Mouse (Mus musculus) midbrain, embryonic 14.5 days (tissue): ENCODE results near the gene Wdr31. TPM values are rescaled to one million over a fixed set of nuclear protein-coding genes. Genes with fewer than 3 reads are reported as not detected.
A peak's percentile ranks its signal among the peaks of the same experiment; 100 is the strongest.

Source experiments
- ATAC-seq: fragments of 200-750 bp; cut with Nextera tagmentation; 2 replicates; pipeline ENCODE4 v1.8.0; 2017; ENCODE audit warnings: moderate number of reproducible peaks, moderate library complexity; ENCODE audit not compliant: low FRiP score, low TSS enrichment
- DNase-seq: peaks from one replicate; pipeline ENCODE4 v3.0.0-alpha.2; 2015
- H3K27ac ChIP-seq: fragments of 300-500 bp; sonication (generic); replicated peaks from 2 replicates; pipeline ENCODE4 v1.5.1; 2014; ENCODE audit warnings: mild to moderate bottlenecking, low read depth, low read length, moderate library complexity
- H3K27me3 ChIP-seq: fragments of 300-500 bp; sonication (generic); 2 replicates; pipeline ENCODE4 v1.6.1; 2014; ENCODE audit warnings: low read length, control low read depth, mixed read lengths; ENCODE audit not compliant: control insufficient read depth, insufficient read depth
- H3K36me3 ChIP-seq: fragments of 300-500 bp; sonication (generic); 2 replicates; pipeline ENCODE4 v1.6.1; 2014; ENCODE audit warnings: low read length, control low read depth; ENCODE audit not compliant: control insufficient read depth, insufficient read depth
- H3K4me1 ChIP-seq: fragments of 300-500 bp; sonication (generic); 2 replicates; pipeline ENCODE4 v1.6.1; 2014; ENCODE audit warnings: mild to moderate bottlenecking, antibody characterized with exemption, low read length, control low read depth; ENCODE audit not compliant: control insufficient read depth, insufficient read depth
- H3K4me2 ChIP-seq: fragments of 300-500 bp; sonication (generic); 2 replicates; pipeline ENCODE4 v1.6.1; 2014; ENCODE audit warnings: mild to moderate bottlenecking, low read length, moderate library complexity
- H3K4me3 ChIP-seq: fragments of 300-500 bp; sonication (generic); replicated peaks from 2 replicates; pipeline ENCODE4 v1.5.1; 2014; ENCODE audit warnings: low read depth, low read length
- H3K9ac ChIP-seq: fragments of 300-500 bp; sonication (generic); replicated peaks from 2 replicates; pipeline ENCODE4 v1.6.1; 2014; ENCODE audit warnings: mild to moderate bottlenecking, low read length, moderate library complexity
- H3K9me3 ChIP-seq: fragments of 300-500 bp; sonication (generic); 2 replicates; pipeline ENCODE4 v1.6.1; 2016; ENCODE audit warnings: low read length, control low read depth, mixed read lengths; ENCODE audit not compliant: control insufficient read depth
- WGBS: fragments of 180-500 bp; shearing (Covaris S2); extraction: QIAGEN DNeasy Blood & Tissue Kit; methylation state at CpG from one replicate; pipeline ENCODE4 v1.1.7; 2014; 5-methylcytosine and 5-hydroxymethylcytosine counted together
- polyA plus RNA-seq: library from polyadenylated mRNA; unstranded; fragments of >200 nt; fragmentation: Nextera tagmentation; extraction: Ambion mirVana; gene quantifications from 2 replicates; pipeline ENCODE4 v1.2.1, GENCODE M21; 2014

Gene Wdr31
- polyA plus RNA-seq, 1 experiment from 2014 or later = 10.2 TPM

DNA sequence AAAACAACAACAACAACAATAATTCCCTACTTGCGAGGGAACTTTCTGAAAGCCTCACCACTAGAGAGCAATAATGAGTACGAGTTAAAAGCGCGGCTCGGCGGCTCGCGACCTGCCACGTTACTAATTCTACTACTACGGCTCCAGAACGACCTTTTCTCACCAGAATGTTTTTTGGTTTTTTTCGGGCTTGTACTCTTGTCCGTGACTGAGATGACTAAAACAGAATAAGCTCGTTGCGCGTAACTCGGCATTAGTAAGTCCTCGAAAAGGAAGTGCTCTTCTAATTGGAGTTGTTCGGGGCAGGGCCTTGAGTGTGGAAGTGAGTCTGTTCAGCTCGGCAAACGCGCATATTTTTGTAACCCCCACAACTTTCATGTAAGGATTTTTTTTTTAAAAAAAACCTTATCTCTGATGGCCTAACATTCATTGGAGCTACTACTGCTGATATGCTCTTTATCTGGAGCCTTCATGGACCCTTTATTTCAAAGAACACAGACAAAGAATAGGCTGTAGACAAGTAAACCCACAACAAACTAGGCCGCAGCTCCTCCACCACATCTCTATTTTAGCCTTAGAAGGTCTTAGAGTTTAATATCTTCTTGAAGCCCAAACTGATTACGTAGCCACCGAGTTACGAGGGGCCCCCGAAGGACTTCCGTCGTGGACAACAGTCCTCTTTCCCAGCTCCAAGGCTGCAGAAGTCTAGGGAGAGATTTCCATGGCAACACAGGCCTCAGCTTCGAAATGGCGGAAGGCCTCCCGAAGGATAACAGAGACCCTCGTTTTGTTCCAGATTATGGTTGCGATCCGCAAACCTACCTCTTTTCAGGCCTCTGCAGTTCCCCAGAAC is 62.7 kb downstream of the Wdr31 start:
- H3K9ac ChIP-seq = peak overlapping the region; percentile 65
- H3K36me3 ChIP-seq = peaks cover 20% of the 10 kb centered on the region
- peak overlapping the region; percentile 79 for H3K27ac ChIP-seq
- peak; percentile 56 for ATAC-seq
- peak; percentile 84 for DNase-seq
- under 1% methylated on average over 35 of the region's 35 CpGs for WGBS
- peak overlapping the region; percentile 76 for H3K4me3 ChIP-seq
- H3K27me3 ChIP-seq = no peaks in the 10 kb centered on the region
- no peaks in the 10 kb centered on the region for H3K9me3 ChIP-seq
- peak overlapping the region; percentile 56 for H3K4me2 ChIP-seq
- H3K4me1 ChIP-seq = peaks cover 24% of the 10 kb centered on the region

DNA sequence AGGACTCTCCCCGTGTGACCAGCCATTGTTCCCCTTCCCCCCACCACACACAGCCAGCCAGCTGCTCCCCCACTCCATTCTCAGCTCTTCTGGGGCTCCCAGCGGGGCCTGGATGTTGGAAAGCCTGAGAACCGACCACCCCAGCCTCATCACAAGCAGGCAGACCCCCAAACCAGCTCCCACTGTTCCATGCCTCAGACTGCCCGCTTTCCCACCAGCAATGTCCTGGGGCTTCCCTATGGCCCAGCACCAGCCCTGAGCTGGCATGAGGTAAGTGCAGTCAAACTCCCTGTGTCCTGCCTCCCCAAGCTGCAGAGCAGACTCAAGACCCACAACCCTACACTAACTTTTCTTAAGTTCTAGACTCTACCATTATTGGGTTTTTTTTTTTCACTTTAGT is 64.6 kb downstream of the Wdr31 start:
- H3K9me3 ChIP-seq = no peaks in the 10 kb centered on the region
- H3K36me3 ChIP-seq = peaks cover 20% of the 10 kb centered on the region
- no peak for DNase-seq
- no peak overlapping the region for H3K9ac ChIP-seq
- WGBS = 81% methylated on average over 4 of the region's 4 CpGs
- no peak overlapping the region for H3K27ac ChIP-seq
- H3K27me3 ChIP-seq = no peaks in the 10 kb centered on the region
- peaks cover 24% of the 10 kb centered on the region for H3K4me1 ChIP-seq
- H3K4me3 ChIP-seq = no peak overlapping the region
- no peak for ATAC-seq
- no peak overlapping the region for H3K4me2 ChIP-seq

DNA sequence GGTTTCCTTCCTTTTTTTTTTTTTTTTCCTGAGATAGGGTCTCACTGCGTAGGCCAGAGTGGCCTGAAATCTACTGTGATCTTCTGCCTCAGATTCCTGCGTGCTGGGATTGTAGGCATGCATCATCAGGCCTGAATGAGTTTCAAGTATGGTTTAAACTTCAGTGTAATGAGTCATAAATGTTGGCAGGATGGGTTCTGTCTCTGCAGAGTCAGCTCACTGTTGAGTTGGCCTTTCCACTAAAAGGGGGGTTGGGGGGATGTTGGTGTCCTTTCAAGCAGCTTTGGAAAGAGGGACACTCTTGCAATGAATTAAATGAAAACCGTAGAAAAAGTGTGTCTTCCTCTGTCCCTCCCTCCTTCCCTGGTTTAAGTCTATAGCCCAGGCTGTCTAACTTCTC is 71.7 kb downstream of the Wdr31 start:
- Histone ChIP-seq H3K9ac (no peak overlapping the region), H3K4me3 (no peak overlapping the region), H3K4me1 (no peaks in the 10 kb centered on the region), H3K4me2 (no peak overlapping the region), H3K27ac (no peak overlapping the region), H3K36me3 (peaks cover 78% of the 10 kb centered on the region), H3K27me3 (no peaks in the 10 kb centered on the region), H3K9me3 (no peaks in the 10 kb centered on the region)
- ATAC-seq (no peak), DNase-seq (no peak)
- 98% methylated on average over 3 of the region's 3 CpGs for WGBS

Other genes with a start within 250 kb of the Wdr31 start
- gene Zfp37, start 239.8 kb downstream of the Wdr31 start, polyA plus RNA-seq = 35.8 and 39.2 TPM in 2 replicates
- gene Slc31a2, start 208.3 kb downstream of the Wdr31 start, polyA plus RNA-seq = 9.2 and 10.2 TPM in 2 replicates
- gene Fkbp15, start 110.3 kb downstream of the Wdr31 start, polyA plus RNA-seq = 17.6 and 23.0 TPM in 2 replicates
- 24.8 and 38.1 TPM in 2 replicates for gene Slc31a1, start 110.2 kb downstream of the Wdr31 start, polyA plus RNA-seq
- 97.5 and 98.5 TPM in 2 replicates for gene Cdc26, start 62.3 kb downstream of the Wdr31 start, polyA plus RNA-seq
- gene Prpf4, start 62.1 kb downstream of the Wdr31 start, polyA plus RNA-seq = 13.1 and 15.9 TPM in 2 replicates
- 0.15 TPM in 1 of 2 replicates, not detected in the other for gene Rnf183, start 35.6 kb downstream of the Wdr31 start, polyA plus RNA-seq
- gene Bspry, start 9.2 kb upstream of the Wdr31 start, polyA plus RNA-seq = 0.32 and 0.43 TPM in 2 replicates
- 12.8 and 14.1 TPM in 2 replicates for gene Hdhd3, start 32.6 kb upstream of the Wdr31 start, polyA plus RNA-seq
- gene Alad, start 49.0 kb upstream of the Wdr31 start, polyA plus RNA-seq = 69.3 and 78.8 TPM in 2 replicates
- gene Pole3, start 54.2 kb upstream of the Wdr31 start, polyA plus RNA-seq = 50.9 and 63.5 TPM in 2 replicates
- 0.78 and 1.6 TPM in 2 replicates for gene 4933430I17Rik, start 54.5 kb upstream of the Wdr31 start, polyA plus RNA-seq
- 49.1 and 63.3 TPM in 2 replicates for gene Rgs3, start 89.0 kb upstream of the Wdr31 start, polyA plus RNA-seq